Mouse (Mus musculus): Measurements from ENCODE around the gene Tmem260.

- no peak for TF ChIP-seq CHD2 (IDR thresholded peaks at IDR 0.05; ENCODE audit: low read length)
- TF ChIP-seq EP300 (IDR thresholded peaks at IDR 0.05; ENCODE audit: low read length), result no peak
- TF ChIP-seq MAX (IDR thresholded peaks at IDR 0.05; ENCODE audit: low read length), result no peak
- no peak for TF ChIP-seq ETS1 (conservative IDR thresholded peaks at IDR 0.05; ENCODE audit: low read depth, low read length)
- TF ChIP-seq E2F4 (IDR thresholded peaks at IDR 0.05; ENCODE audit: insufficient replicate concordance, low read depth, low read length), result no peak
Measured at GRCm38 (mm10) chr14:48418264-48418663, 27.7 kb upstream of the Tmem260 start.

Measured in CH12.LX (cell line).